Mouse (Mus musculus): ENCODE measurements around the gene Adora1.

GRCm38 (mm10) chr1:134242286-134242685, 7.1 kb upstream of the Adora1 start:
- TF ChIP-seq CTCF (IDR thresholded peaks at IDR 0.05; ENCODE audit: extremely low read depth, insufficient read length, insufficient replicate concordance, low read depth, low read length) (no peak), POLR2A (IDR thresholded peaks at IDR 0.05; ENCODE audit: low read depth, low read length) (no peak)

All from small intestine, adult 2 months (tissue).